Mouse (Mus musculus) WW6 (cell line): ENCODE data around the gene Rce1.
"Not testable (repeated sequence)": the region's sequence is repeated elsewhere in the genome, so short reads cannot be mapped to it uniquely, and the experiment has no call there.

Source experiments
- DNase-seq: peaks from one replicate; pipeline ENCODE4 v3.0.0-alpha.2; 2013; ENCODE audit warnings: low read depth, low spot score

Rce1 gene

GRCm38 (mm10) chr19:4613464-4614304, 11.8 kb downstream of the Rce1 start:
- DNase-seq: no peak

GRCm38 (mm10) chr19:4612181-4612961, 13.1 kb downstream of the Rce1 start:
- no peak for DNase-seq

GRCm38 (mm10) chr19:4610109-4610508, 15.3 kb downstream of the Rce1 start:
- no peak for DNase-seq

- no peak for DNase-seq
Measured at GRCm38 (mm10) chr19:4608511-4608910, 16.9 kb downstream of the Rce1 start.

- DNase-seq: no peak
Measured at GRCm38 (mm10) chr19:4607406-4607805, 18.0 kb downstream of the Rce1 start.

- no peak for DNase-seq
Measured at GRCm38 (mm10) chr19:4605654-4606053, 19.8 kb downstream of the Rce1 start.

GRCm38 (mm10) chr19:4603801-4604723, 21.4 kb downstream of the Rce1 start:
- DNase-seq: peak; percentile 75

- no peak for DNase-seq
Measured at GRCm38 (mm10) chr19:4602459-4602858, 23.0 kb downstream of the Rce1 start.

- no peak for DNase-seq
Measured at GRCm38 (mm10) chr19:4596071-4596470, 29.4 kb downstream of the Rce1 start.

- no peak for DNase-seq
Measured at GRCm38 (mm10) chr19:4593792-4594522, 31.5 kb downstream of the Rce1 start.

- no peak for DNase-seq
Measured at GRCm38 (mm10) chr19:4590025-4590424, 35.4 kb downstream of the Rce1 start.

GRCm38 (mm10) chr19:4589081-4589480, 36.4 kb downstream of the Rce1 start:
- DNase-seq: no peak

GRCm38 (mm10) chr19:4588430-4588829, 37.0 kb downstream of the Rce1 start:
- no peak for DNase-seq

- no peak for DNase-seq
Measured at GRCm38 (mm10) chr19:4587426-4587825, 38.0 kb downstream of the Rce1 start.

GRCm38 (mm10) chr19:4586783-4587182, 38.7 kb downstream of the Rce1 start:
- DNase-seq: not testable (repeated sequence)

- DNase-seq: no peak
Measured at GRCm38 (mm10) chr19:4583856-4584255, 41.6 kb downstream of the Rce1 start.

- no peak for DNase-seq
Measured at GRCm38 (mm10) chr19:4579296-4579695, 46.1 kb downstream of the Rce1 start.

- DNase-seq: no peak
Measured at GRCm38 (mm10) chr19:4578799-4579198, 46.6 kb downstream of the Rce1 start.

- DNase-seq: no peak
Measured at GRCm38 (mm10) chr19:4573241-4573640, 52.2 kb downstream of the Rce1 start.
